Mouse (Mus musculus): Measurements from ENCODE around the gene Tuba1c. TPM values are rescaled to one million over a fixed set of nuclear protein-coding genes. Genes with fewer than 3 reads are reported as not detected.

Gene Tuba1c
- total and polyA plus RNA-seq, 3 experiments = 178 to 390 (median 220) TPM

DNA sequence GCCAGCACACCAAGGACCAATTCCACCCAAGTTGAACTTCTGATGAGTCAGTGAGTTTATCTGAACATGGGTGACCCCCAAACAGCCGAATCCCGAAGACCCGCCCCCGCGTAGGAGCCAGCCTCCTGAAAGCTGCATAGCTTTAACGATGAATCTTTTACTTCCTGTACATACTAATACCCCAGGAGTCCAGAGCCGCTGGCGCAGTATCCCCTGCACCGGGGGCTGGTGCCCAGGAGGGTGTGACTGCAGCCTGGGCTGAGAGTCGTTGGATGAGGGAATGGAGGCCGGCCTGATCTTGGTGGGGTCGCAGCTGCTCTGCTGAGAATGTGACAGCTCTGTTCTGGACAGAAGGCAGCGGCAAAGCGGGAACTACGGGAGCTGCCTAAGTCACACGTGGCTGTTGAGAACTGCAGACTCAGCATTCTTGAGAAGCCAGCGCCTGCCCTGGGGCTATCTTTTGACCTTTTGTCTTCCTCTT, 28.2 kb upstream of the Tuba1c start:
- no peak overlapping the region for H3K4me3 ChIP-seq (replicated peaks in 1 of 3; ENCODE audit: low read depth in 2 of 3, low read length in 2 of 3, poor library complexity in 1 of 3)
- in situ Hi-C loops (cut with MboI; ENCODE audit: low pct_ligation_motif_present, low pct_unique_long_range_greater_than_20kb, low sequenced_read_pairs) = no loop called here

GRCm38 (mm10) chr15:99003600-99003999, 26.1 kb upstream of the Tuba1c start:
- H3K27me3 ChIP-seq (replicated peaks) = no peaks in the 10 kb centered on the region
- dilution Hi-C loops (cut with MboI; ENCODE audit: extremely low pct_ligation_motif_present, extremely low pct_unique_long_range_greater_than_20kb, low sequenced_read_pairs) (no loop called here), in situ Hi-C loops (cut with MboI; ENCODE audit: low pct_ligation_motif_present, low pct_unique_long_range_greater_than_20kb, low sequenced_read_pairs) (no loop called here)
- H3K9me3 ChIP-seq (replicated peaks; ENCODE audit: low read length) = peaks cover 3% of the 10 kb centered on the region
- DNase-seq (ENCODE audit: extremely low read depth) = no peak
- no peak overlapping the region for H3K4me2 ChIP-seq (ENCODE audit: insufficient read depth, low read depth, poor library complexity, severe bottlenecking)
- TF ChIP-seq CTCF (conservative IDR thresholded peaks at IDR 0.05 in 1 of 2, IDR thresholded peaks at IDR 0.05 in 1 of 2; ENCODE audit: low read depth in 2 of 2, low read length in 2 of 2) (peak in 1 of 2 experiments; percentile 44; a peak in 2 of 4 replicates), ZNF384 (IDR thresholded peaks at IDR 0.05; ENCODE audit: low read depth, low read length) (peak; percentile 44), ZMIZ1 (IDR thresholded peaks at IDR 0.05; ENCODE audit: low read depth, low read length) (no peak), KAT2A (IDR thresholded peaks at IDR 0.05; ENCODE audit: insufficient replicate concordance, low read length) (no peak), MEF2A (IDR thresholded peaks at IDR 0.05; ENCODE audit: borderline replicate concordance, low read depth, low read length) (no peak), ELF1 (IDR thresholded peaks at IDR 0.05; ENCODE audit: low read depth, low read length) (no peak), ETS1 (conservative IDR thresholded peaks at IDR 0.05; ENCODE audit: low read depth, low read length) (no peak), RAD21 (IDR thresholded peaks at IDR 0.05; ENCODE audit: low read depth, low read length) (peak; percentile 9)
- no peak overlapping the region for H3K27ac ChIP-seq (ENCODE audit: insufficient read depth, low read depth)
- no peak overlapping the region for H3K4me3 ChIP-seq (replicated peaks in 1 of 3; ENCODE audit: low read depth in 2 of 3, low read length in 2 of 3, poor library complexity in 1 of 3)
- H3K4me1 ChIP-seq (ENCODE audit: control insufficient read depth in 1 of 2, insufficient read depth in 2 of 2) = peaks cover 0 to 14% of the 10 kb centered on the region in 2 experiments; a peak in 2 of 4 replicates
- no peaks in the 10 kb centered on the region for H3K79me2 ChIP-seq (replicated peaks; ENCODE audit: control insufficient read depth, extremely low read depth, insufficient read depth, poor library complexity, severe bottlenecking)
- H3K9ac ChIP-seq (ENCODE audit: insufficient read depth, low read depth) = no peak overlapping the region
- H3K36me3 ChIP-seq (replicated peaks in 1 of 2; ENCODE audit: control insufficient read depth in 1 of 2, insufficient read depth in 1 of 2, low read length in 1 of 2) = no peaks in the 10 kb centered on the region

More for the DNA sequence above, 28.2 kb upstream of the Tuba1c start:
- Histone ChIP-seq H3K9ac (ENCODE audit: insufficient read depth, low read depth) (no peak overlapping the region), H3K9me3 (replicated peaks; ENCODE audit: low read length) (peaks cover 3% of the 10 kb centered on the region), H3K27ac (ENCODE audit: insufficient read depth, low read depth) (no peak overlapping the region), H3K4me1 (ENCODE audit: control insufficient read depth in 1 of 2, insufficient read depth in 2 of 2) (peaks cover 0 to 9% of the 10 kb centered on the region in 2 experiments; a peak in 2 of 4 replicates), H3K27me3 (replicated peaks) (no peaks in the 10 kb centered on the region), H3K4me2 (ENCODE audit: insufficient read depth, low read depth, poor library complexity, severe bottlenecking) (no peak overlapping the region), H3K79me2 (replicated peaks; ENCODE audit: control insufficient read depth, extremely low read depth, insufficient read depth, poor library complexity, severe bottlenecking) (no peaks in the 10 kb centered on the region), H3K36me3 (replicated peaks in 1 of 2; ENCODE audit: control insufficient read depth in 1 of 2, insufficient read depth in 1 of 2, low read length in 1 of 2) (no peaks in the 10 kb centered on the region)
- DNase-seq (ENCODE audit: extremely low read depth) = no peak
- peak; percentile 81 for TF ChIP-seq MAFK (IDR thresholded peaks at IDR 0.05; ENCODE audit: insufficient replicate concordance, low read length)
- TF ChIP-seq RAD21 (IDR thresholded peaks at IDR 0.05; ENCODE audit: low read depth, low read length) = peak; percentile 0; the same call in 1 of the 2 replicates
- no peak for TF ChIP-seq EP300 (IDR thresholded peaks at IDR 0.05; ENCODE audit: low read length)
- no peak for TF ChIP-seq GABPA (IDR thresholded peaks at IDR 0.05; ENCODE audit: insufficient replicate concordance, low read depth, low read length)
- no peak for TF ChIP-seq POLR2AphosphoS2 (IDR thresholded peaks at IDR 0.05; ENCODE audit: low read depth, low read length)
- peak in 1 of 2 experiments; percentile 19; a peak in 1 of 4 replicates for TF ChIP-seq CTCF (conservative IDR thresholded peaks at IDR 0.05 in 1 of 2, IDR thresholded peaks at IDR 0.05 in 1 of 2; ENCODE audit: low read depth in 2 of 2, low read length in 2 of 2)
- no peak for TF ChIP-seq USF2 (conservative IDR thresholded peaks at IDR 0.05; ENCODE audit: low read depth, low read length)
- dilution Hi-C loops (cut with MboI; ENCODE audit: extremely low pct_ligation_motif_present, extremely low pct_unique_long_range_greater_than_20kb, low sequenced_read_pairs) = no loop called here

Measured in CH12.LX (cell line).